Mouse (Mus musculus): Measurements from ENCODE around the gene Ptk7.
"Not testable (repeated sequence)": the region's sequence is repeated elsewhere in the genome, so short reads cannot be mapped to it uniquely, and the experiment has no call there.

Ptk7 gene

GRCm38 (mm10) chr17:46558151-46558550 lies 71.2 kb downstream of the Ptk7 start:
- no peak for DNase-seq (ENCODE audit: extremely low spot score, low read depth, low spot score)

- not testable (repeated sequence) for DNase-seq (ENCODE audit: extremely low spot score, low read depth, low spot score)
Measured at GRCm38 (mm10) chr17:46557321-46557720, 72.0 kb downstream of the Ptk7 start.

GRCm38 (mm10) chr17:46556584-46556945 lies 72.7 kb downstream of the Ptk7 start:
- DNase-seq (ENCODE audit: extremely low spot score, low read depth, low spot score) = no peak

GRCm38 (mm10) chr17:46555673-46556583 lies 73.4 kb downstream of the Ptk7 start, which contains the start of gene Srf:
Gene Srf, minus strand, starts transcription at chr17:46556175.
- DNase-seq (ENCODE audit: extremely low spot score, low read depth, low spot score) = peak; percentile 96

- DNase-seq (ENCODE audit: extremely low spot score, low read depth, low spot score) = no peak
Measured at GRCm38 (mm10) chr17:46554977-46555672, 74.2 kb downstream of the Ptk7 start.

GRCm38 (mm10) chr17:46554646-46554976 lies 74.7 kb downstream of the Ptk7 start:
- no peak for DNase-seq (ENCODE audit: extremely low spot score, low read depth, low spot score)

- no peak for DNase-seq (ENCODE audit: extremely low spot score, low read depth, low spot score)
Measured at GRCm38 (mm10) chr17:46553926-46554325, 75.4 kb downstream of the Ptk7 start.

- DNase-seq (ENCODE audit: extremely low spot score, low read depth, low spot score) = no peak
Measured at GRCm38 (mm10) chr17:46553469-46553868, 75.8 kb downstream of the Ptk7 start.

- peak; percentile 86 for DNase-seq (ENCODE audit: extremely low spot score, low read depth, low spot score)
Measured at GRCm38 (mm10) chr17:46552841-46553423, 76.4 kb downstream of the Ptk7 start.

GRCm38 (mm10) chr17:46552151-46552550 lies 77.2 kb downstream of the Ptk7 start:
- DNase-seq (ENCODE audit: extremely low spot score, low read depth, low spot score) = no peak

GRCm38 (mm10) chr17:46551369-46551768 lies 77.9 kb downstream of the Ptk7 start:
- no peak for DNase-seq (ENCODE audit: extremely low spot score, low read depth, low spot score)

GRCm38 (mm10) chr17:46550904-46551303 lies 78.4 kb downstream of the Ptk7 start:
- DNase-seq (ENCODE audit: extremely low spot score, low read depth, low spot score) = no peak

- DNase-seq (ENCODE audit: extremely low spot score, low read depth, low spot score) = no peak
Measured at GRCm38 (mm10) chr17:46549642-46550041, 79.7 kb downstream of the Ptk7 start.

GRCm38 (mm10) chr17:46549193-46549592 lies 80.1 kb downstream of the Ptk7 start:
- DNase-seq (ENCODE audit: extremely low spot score, low read depth, low spot score) = no peak

GRCm38 (mm10) chr17:46548741-46549140 lies 80.6 kb downstream of the Ptk7 start:
- DNase-seq (ENCODE audit: extremely low spot score, low read depth, low spot score) = no peak

- no peak for DNase-seq (ENCODE audit: extremely low spot score, low read depth, low spot score)
Measured at GRCm38 (mm10) chr17:46547923-46548322, 81.4 kb downstream of the Ptk7 start.

- no peak for DNase-seq (ENCODE audit: extremely low spot score, low read depth, low spot score)
Measured at GRCm38 (mm10) chr17:46546995-46547394, 82.3 kb downstream of the Ptk7 start.

- no peak for DNase-seq (ENCODE audit: extremely low spot score, low read depth, low spot score)
Measured at GRCm38 (mm10) chr17:46546591-46546990, 82.7 kb downstream of the Ptk7 start.

- DNase-seq (ENCODE audit: extremely low spot score, low read depth, low spot score) = no peak
Measured at GRCm38 (mm10) chr17:46545813-46546564, 83.3 kb downstream of the Ptk7 start, which contains the start of gene Cul9. Gene Cul9, minus strand, starts transcription at chr17:46546388.

- DNase-seq (ENCODE audit: extremely low spot score, low read depth, low spot score) = no peak
Measured at GRCm38 (mm10) chr17:46543661-46544060, 85.6 kb downstream of the Ptk7 start.
